Mouse (Mus musculus) myocyte (in vitro differentiated cells): ENCODE measurements at regions not wholly inside any gene's neighbourhood (a gene's known extent, or its start where the extent isn't known, plus 50 kb on each side); places are given as distances from the start of the nearest gene placed in this dataset.

Experiments
- E2F4 ChIP-seq: IDR thresholded peaks from one replicate; pipeline ENCODE4 v1.6.1; 2011; ENCODE audit warnings: mild to moderate bottlenecking, control low read depth, moderate library complexity; ENCODE audit not compliant: insufficient read depth
- MAX ChIP-seq: IDR thresholded peaks from one replicate; pipeline ENCODE4 v1.6.1; 2011; ENCODE audit warnings: low read depth, mild to moderate bottlenecking, control low read depth
- MYOD1 ChIP-seq, 3 experiments: IDR thresholded peaks; one replicate each; pipeline ENCODE4 v1.6.1; 2011; ENCODE audit warnings: control low read depth in 2 of 3, low read depth in 2 of 3, mild to moderate bottlenecking in 2 of 3, moderate library complexity in 1 of 3; ENCODE audit not compliant: insufficient read length in 2 of 3, control insufficient read depth in 1 of 3
- POLR2A ChIP-seq: IDR thresholded peaks from one replicate; pipeline ENCODE4 v1.6.1; 2011; ENCODE audit warnings: low read depth, mild to moderate bottlenecking, control low read depth, moderate library complexity; ENCODE audit not compliant: insufficient read length
- POLR2AphosphoS2 ChIP-seq: IDR thresholded peaks from one replicate; pipeline ENCODE4 v1.6.1; 2011; ENCODE audit warnings: low read depth, control low read depth; ENCODE audit not compliant: insufficient read length
- TCF12 ChIP-seq: IDR thresholded peaks from one replicate; pipeline ENCODE4 v1.6.1; 2011; ENCODE audit warnings: mild to moderate bottlenecking, control low read depth; ENCODE audit not compliant: poor library complexity, insufficient read depth, severe bottlenecking

DNA sequence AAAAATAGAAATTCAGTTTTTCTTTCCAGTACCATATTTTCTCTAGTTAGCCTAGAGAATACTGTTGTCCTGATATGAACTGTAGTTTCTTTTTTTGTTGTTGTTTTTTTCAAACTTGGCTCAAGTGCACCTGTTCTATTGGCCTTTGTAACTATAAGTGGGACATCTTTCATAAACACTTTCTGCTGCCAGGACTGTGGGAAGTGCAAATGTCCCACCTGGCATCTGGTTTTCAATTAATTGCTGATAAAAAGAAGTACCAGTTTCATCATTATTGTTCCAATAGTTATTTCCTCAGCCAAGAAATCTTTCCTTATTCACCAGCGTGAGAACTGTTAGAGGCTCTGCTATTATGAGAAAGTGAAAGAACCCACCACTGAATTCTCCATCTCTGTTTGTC lies 695.0 kb downstream of the Epha4 start:
- TF ChIP-seq POLR2A: no peak
- TF ChIP-seq E2F4: no peak
- no peak for TF ChIP-seq MYOD1 (IDR thresholded peaks at IDR 0.05; ENCODE audit: control insufficient read depth in 1 of 3, insufficient read length in 2 of 3, low read depth in 2 of 3)
- TF ChIP-seq MAX: no peak
- TF ChIP-seq POLR2AphosphoS2: no peak
- no peak for TF ChIP-seq TCF12
